Mouse (Mus musculus): ENCODE measurements around the gene Mybpc3.
"Not testable (repeated sequence)": the region's sequence is repeated elsewhere in the genome, so short reads cannot be mapped to it uniquely, and the experiment has no call there.

Mybpc3 gene

GRCm38 (mm10) chr2:91088987-91089386 is 29.0 kb upstream of the Mybpc3 start:
- peak; percentile 42 for DNase-seq

DNA sequence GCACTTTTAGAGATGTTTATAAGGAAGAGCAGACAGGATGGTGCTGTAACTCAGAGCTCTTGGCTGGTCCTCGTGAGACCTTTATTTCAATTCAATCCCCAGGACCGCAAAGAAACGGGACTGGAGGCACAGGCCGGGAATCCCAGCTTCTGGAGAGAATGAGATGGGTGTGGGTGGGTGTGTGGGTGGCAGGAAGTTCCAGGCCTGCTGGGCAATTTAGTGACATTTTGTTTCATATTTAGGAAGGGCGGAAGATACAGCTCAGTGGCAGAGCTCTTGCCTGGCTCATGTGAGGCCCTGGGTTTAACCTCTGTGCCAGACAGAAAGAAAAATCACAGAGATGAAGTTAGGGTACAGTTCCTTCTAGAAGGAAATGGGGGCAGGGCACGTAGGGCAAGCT is 27.7 kb upstream of the Mybpc3 start:
- DNase-seq = peak; percentile 53

DNA sequence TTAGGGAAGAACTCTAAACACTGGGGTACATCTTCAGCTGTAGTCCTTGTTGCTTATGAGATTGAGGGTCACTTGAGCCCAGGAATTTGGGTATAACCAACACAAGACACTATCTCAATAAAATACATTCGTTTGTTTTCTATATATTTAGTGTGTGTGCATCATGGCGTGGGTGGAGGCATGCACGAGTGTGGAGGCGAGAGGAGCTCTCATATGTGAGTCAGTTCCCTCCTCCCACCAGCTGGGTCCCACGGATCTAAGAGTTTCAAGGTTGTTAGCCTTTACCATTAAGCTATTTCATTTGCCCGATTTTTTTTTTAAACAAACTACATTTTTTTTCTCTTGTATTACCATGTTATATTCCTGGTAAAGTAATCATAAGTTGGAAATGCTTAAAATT is 27.1 kb upstream of the Mybpc3 start:
- no peak for DNase-seq

GRCm38 (mm10) chr2:91096524-91096923 is 21.4 kb upstream of the Mybpc3 start:
- peak; percentile 76 for DNase-seq

DNA sequence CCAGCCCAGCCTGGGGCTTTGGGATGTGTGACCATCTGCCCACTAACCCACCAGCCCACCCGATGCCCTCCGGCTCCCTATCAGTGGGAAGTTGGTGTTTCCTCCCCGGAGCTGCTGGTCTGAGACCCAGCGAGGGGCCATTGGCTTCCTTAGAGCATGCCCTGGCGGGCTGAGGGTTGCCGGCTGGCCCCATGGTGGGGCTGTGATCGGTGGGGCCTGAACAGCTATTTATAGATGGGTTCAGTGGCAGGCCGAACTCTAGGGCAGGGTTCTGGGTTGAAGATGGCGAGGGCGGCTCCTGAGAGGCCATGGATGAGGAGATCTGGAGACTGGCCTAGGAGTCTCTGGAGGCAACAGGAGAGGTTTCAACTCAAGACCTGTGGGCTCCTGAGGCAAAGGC is 20.9 kb upstream of the Mybpc3 start:
- no peak for DNase-seq

GRCm38 (mm10) chr2:91098156-91098555 is 19.8 kb upstream of the Mybpc3 start:
- DNase-seq = peak; percentile 82

GRCm38 (mm10) chr2:91101124-91101740 is 16.7 kb upstream of the Mybpc3 start:
- peak; percentile 96 for DNase-seq

GRCm38 (mm10) chr2:91108156-91108555 is 9.8 kb upstream of the Mybpc3 start:
- peak; percentile 54 for DNase-seq

DNA sequence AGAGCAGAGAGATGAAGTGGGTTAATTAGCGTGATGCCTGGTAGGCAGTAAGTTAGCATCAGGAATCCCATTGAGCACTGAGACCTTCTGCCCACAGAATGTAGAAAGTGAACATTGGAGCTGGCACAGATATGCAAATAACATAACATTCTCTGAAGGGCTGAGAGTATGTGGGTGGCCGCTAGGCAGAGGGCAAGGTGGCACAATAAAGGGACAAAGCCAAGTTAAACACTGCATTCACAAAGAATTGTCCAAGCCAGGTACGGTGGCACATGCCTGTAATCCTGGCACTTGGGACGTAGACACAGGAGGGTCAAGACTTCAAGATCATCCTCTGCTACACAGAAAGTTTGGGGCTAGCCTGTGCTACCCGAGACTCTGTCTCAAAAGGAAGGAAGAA is 8.7 kb upstream of the Mybpc3 start:
- no peak for DNase-seq

GRCm38 (mm10) chr2:91109807-91110385 is 8.0 kb upstream of the Mybpc3 start:
- DNase-seq = peak; percentile 69

GRCm38 (mm10) chr2:91110429-91110828 is 7.5 kb upstream of the Mybpc3 start:
- no peak for DNase-seq

DNA sequence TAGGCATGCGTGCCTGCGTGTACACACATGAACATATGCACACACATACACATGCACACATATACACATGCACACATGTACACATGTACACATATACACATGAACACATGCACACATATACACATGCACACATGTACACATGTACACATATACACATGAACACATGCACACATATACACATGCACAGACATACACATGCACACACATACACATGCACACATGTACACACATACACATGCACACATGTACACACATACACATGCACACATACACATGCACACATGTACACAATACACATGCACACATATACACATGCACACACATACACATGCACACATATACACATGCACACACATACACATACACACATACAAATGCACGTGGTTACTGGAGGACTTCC is 6.1 kb upstream of the Mybpc3 start:
- not testable (repeated sequence) for DNase-seq

GRCm38 (mm10) chr2:91112491-91112890 is 5.5 kb upstream of the Mybpc3 start:
- peak; percentile 80 for DNase-seq

DNA sequence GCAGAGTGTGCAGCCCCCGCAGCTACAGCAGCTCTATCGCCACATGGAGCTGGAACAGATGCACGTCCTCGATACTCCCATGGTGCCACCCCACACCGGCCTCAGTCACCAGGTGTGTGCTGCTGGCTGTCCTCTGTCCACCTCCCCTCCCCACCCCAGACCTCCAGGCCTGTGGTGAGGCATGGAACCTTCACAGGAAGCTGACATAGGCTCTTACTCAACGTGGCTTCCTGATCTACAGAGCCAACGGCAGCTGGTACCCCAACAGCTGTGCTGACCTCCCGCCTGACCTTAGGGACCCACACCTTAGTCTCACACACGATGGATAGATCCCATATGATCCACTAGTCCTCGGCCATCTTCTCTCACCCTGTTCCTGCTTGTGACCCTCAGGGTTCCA is 4.6 kb upstream of the Mybpc3 start:
- DNase-seq = no peak

GRCm38 (mm10) chr2:91113852-91114251 is 4.1 kb upstream of the Mybpc3 start:
- DNase-seq = no peak

DNA sequence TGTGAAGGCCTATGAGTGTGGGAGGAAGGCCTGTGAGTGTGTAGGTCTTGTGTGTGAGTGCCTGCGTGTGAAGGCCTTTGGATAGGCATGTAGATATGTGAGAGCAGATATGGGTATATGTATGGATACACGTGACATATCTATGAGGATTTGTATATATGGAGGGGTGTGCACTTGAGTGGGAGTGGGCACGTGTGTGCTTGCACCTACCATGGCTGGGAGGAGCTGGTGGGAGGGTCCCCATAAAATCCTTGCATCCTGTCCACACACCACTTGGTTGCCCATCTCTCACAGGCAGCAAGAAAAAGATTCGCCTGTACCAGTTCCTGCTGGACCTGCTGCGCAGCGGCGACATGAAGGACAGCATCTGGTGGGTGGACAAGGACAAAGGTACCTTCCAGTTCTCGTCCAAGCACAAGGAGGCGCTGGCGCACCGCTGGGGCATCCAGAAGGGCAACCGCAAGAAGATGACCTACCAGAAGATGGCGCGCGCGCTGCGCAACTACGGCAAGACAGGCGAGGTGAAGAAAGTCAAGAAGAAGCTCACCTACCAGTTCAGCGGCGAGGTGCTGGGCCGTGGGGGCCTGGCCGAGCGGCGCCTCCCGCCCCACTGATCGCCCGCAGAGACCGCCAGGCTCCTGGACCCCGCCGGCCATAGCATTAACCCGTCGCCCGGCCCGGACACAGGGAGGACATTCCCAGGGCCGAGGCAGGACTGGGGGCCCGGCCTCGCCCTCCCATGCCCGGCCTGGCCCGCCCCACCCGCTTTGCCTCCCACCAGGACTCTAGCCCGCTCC is 3.0 kb upstream of the Mybpc3 start:
- peak; percentile 98 for DNase-seq

- no peak for DNase-seq
These were observed 2.4 kb upstream of the Mybpc3 start for GRCm38 (mm10) chr2:91115578-91115970.

GRCm38 (mm10) chr2:91116842-91117241 is 1.1 kb upstream of the Mybpc3 start:
- no peak for DNase-seq

- no peak for DNase-seq
These were observed 703 bp downstream of the Mybpc3 start for GRCm38 (mm10) chr2:91118647-91119046.

DNA sequence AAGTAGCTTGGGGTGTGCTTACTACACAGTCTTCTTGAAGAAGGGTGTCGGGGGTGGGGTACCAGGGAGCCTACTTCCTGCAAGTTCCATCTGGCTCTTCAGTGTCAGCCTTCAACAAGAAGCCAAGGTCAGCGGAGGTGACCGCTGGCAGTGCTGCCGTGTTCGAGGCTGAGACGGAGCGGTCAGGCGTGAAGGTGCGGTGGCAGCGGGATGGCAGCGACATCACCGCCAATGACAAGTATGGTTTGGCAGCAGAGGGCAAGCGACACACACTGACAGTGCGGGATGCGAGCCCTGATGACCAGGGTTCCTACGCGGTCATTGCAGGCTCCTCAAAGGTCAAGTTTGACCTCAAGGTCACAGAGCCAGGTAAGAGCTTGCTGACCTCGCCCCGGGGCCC is 1.1 kb downstream of the Mybpc3 start:
- DNase-seq = no peak

GRCm38 (mm10) chr2:91119551-91119950 is 1.6 kb downstream of the Mybpc3 start:
- no peak for DNase-seq

- DNase-seq = no peak
These were observed 2.3 kb downstream of the Mybpc3 start for GRCm38 (mm10) chr2:91120261-91120671.

DNA sequence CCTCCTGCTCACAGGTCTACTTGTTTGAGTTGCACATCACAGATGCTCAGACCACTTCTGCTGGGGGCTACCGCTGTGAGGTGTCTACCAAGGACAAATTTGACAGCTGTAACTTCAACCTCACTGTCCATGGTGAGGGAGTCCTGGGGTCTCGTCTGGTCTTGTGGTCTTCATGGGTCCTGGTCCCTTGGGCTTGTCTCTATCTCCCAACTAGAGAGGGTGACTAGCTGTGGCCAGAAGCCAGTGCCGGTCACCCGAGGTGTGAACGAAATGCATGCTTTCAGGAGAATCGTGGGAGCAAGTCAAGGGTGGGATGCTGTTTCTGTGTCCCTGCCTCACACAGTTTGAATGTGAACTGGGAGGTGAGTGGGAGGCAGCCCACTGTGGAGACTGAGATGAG is 3.1 kb downstream of the Mybpc3 start:
- no peak for DNase-seq

GRCm38 (mm10) chr2:91121497-91121896 is 3.6 kb downstream of the Mybpc3 start:
- DNase-seq = no peak
